Mouse (Mus musculus): ENCODE measurements around the gene Zwilch.
"Not testable (repeated sequence)": the region's sequence is repeated elsewhere in the genome, so short reads cannot be mapped to it uniquely, and the experiment has no call there.

Zwilch gene

GRCm38 (mm10) chr9:64172816-64173665 is at the start of gene Zwilch, which contains the start of gene Rpl4:
TSS of gene Zwilch (minus strand) at chr9:64173104.
TSS of gene Rpl4 (plus strand) at chr9:64173375.
- peak; percentile 84 for DNase-seq (ENCODE audit: extremely low spot score, low spot score)

DNA sequence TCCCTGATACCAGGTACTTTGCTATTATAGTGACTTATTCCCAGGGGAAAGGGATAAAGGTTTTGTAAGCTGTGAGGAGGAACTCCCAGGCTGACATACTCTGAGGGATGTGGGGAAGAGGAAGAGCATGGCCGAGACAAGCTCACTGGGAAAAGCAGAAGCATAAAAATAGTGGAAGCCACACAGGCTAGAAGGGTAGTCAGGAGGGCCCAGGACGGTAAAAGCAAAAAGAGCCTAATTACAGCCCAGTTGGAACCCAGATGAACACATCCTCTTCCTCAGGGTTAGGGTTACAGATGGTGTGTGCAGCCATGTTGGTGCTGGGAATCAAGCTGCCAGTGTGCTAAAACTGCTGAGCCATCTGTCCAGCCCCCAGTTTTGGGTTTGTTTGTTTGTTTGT is 49.2 kb upstream of the Zwilch start:
- DNase-seq (ENCODE audit: extremely low spot score, low spot score) = no peak

GRCm38 (mm10) chr9:64221480-64221879 is 48.6 kb upstream of the Zwilch start:
- no peak for DNase-seq (ENCODE audit: extremely low spot score, low spot score)

- DNase-seq (ENCODE audit: extremely low spot score, low spot score) = no peak
These were observed 47.7 kb upstream of the Zwilch start for GRCm38 (mm10) chr9:64220603-64221002.

- DNase-seq (ENCODE audit: extremely low spot score, low spot score) = no peak
These were observed 47.0 kb upstream of the Zwilch start for GRCm38 (mm10) chr9:64219772-64220420.

DNA sequence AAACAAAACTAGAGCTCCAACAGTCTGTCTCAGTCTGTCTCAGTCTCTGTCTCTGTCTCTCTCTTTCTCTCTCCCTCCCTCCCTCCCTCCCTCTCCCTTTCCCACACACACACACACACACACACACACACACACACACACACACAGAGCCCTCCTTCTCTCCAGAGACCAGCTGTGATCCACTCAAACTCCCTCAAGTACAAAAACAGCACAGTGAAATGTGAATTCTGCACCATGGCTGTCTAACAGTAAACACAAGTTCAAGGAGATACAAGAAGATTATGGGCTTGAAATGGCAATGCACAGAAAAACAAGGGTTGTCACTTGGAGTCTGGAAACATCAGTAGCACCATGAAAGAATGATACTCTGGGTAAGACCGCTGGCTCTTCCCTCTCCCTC is 46.4 kb upstream of the Zwilch start:
- DNase-seq (ENCODE audit: extremely low spot score, low spot score) = no peak

- no peak for DNase-seq (ENCODE audit: extremely low spot score, low spot score)
These were observed 45.0 kb upstream of the Zwilch start for GRCm38 (mm10) chr9:64217887-64218286.

DNA sequence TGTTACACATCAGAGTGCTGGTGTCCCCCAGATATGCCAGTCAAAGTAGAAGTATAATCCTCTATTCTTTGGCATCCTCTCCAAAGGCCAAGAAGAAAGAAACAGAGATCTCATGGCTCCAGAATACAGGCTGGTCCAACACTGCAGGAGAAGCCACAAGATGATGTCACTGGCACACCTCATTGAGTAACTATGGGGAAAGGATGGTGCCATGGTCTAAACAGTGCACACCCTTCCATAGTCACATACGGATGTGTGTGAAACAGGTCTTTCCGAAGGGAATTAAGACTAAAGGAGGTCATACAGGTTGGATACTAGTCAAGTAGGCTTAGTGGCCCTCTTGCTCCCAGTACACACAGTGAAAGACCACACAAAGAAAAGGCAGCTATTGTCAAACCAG is 43.7 kb upstream of the Zwilch start:
- DNase-seq (ENCODE audit: extremely low spot score, low spot score) = no peak

- no peak for DNase-seq (ENCODE audit: extremely low spot score, low spot score)
These were observed 43.2 kb upstream of the Zwilch start for GRCm38 (mm10) chr9:64216090-64216489.

GRCm38 (mm10) chr9:64214452-64214851 is 41.5 kb upstream of the Zwilch start:
- DNase-seq (ENCODE audit: extremely low spot score, low spot score) = no peak

GRCm38 (mm10) chr9:64207509-64208084 is 34.7 kb upstream of the Zwilch start:
- DNase-seq (ENCODE audit: extremely low spot score, low spot score) = no peak

- no peak for DNase-seq (ENCODE audit: extremely low spot score, low spot score)
These were observed 30.0 kb upstream of the Zwilch start for GRCm38 (mm10) chr9:64202866-64203265.

DNA sequence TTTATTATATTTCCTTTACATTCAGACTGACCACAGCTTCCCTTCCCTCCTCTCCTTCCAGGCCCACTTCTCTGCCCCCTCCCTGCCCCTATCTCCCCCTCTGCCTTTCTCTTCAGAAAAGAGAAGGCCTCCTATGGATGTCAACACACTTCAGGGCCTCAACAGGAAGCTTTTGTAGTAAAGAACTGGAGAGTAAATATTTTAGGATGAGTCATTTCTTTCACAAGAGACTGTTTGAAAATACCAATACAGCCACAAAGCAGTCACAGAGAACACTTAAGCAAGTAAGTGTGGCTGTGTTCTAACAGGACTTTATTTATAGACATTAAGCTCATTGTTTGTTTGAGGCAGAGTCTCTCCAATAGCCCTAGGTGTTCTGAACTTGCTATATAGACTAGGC is 29.4 kb upstream of the Zwilch start:
- DNase-seq (ENCODE audit: extremely low spot score, low spot score) = no peak

- DNase-seq (ENCODE audit: extremely low spot score, low spot score) = no peak
These were observed 27.0 kb upstream of the Zwilch start for GRCm38 (mm10) chr9:64199897-64200296.

DNA sequence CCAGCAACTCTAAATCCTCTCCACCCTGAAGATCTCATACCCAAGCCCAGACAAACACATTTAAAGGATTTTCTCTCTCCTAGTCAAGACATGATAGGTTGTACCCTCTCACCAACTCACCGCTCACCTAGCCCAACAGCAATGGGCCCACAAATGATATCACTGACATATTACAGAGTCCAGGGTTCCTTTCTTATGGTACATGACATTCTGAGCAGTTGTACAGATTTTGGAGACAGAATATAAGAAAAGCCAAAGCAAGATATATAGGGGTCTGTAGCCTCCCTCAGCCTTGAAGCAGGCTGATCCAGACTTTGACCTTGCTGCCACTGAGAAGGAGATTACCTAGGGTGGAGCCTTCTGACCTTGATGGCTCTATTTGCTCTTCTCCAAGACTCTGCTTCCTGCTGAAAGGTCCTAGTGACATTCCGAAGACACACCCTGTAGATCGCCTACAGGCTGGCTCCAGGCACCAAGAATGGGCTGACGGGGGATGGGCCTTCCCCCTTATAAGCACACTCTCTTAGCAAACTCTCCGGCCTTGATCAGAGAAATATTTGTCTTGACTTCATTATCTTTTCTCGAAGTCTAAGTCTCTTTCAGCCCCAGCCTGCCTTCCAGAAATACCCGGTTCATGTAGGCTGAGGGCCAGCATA is 26.0 kb upstream of the Zwilch start:
- not testable (repeated sequence) for DNase-seq (ENCODE audit: extremely low spot score, low spot score)

DNA sequence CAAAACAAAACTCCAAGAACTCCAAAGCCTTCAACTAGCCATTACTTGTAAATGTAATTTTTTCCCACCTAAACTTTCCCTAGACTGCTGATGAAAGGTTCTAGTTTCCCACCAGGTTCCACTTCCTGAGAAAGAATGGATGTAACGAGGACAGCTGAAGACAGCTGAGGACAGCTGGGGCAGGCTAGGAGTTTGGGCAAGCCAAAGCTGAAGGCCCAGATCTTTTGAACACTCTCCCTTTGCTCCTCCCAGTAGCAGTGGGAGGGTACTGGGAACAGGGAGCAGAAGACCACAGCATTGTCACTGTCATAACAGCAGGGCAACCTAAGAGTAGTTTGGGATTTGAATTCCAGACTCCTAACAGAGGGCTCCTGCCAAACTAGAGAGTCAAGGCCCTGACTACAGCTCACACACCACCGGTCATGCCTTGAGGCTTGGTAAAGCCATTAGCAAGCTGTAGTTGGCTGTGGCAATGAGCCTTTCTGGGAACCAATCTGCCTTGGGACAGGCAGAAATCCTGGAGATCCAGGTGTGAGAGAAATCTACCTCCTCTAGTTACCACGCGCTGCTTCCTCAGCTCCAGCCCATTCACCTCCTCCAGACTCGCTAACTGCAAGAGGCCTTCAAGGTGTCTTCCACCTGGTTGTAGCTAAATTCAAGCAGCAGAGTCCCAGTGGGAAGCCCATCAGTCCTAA is 25.3 kb upstream of the Zwilch start:
- DNase-seq (ENCODE audit: extremely low spot score, low spot score) = no peak

- DNase-seq (ENCODE audit: extremely low spot score, low spot score) = no peak
These were observed 24.6 kb upstream of the Zwilch start for GRCm38 (mm10) chr9:64197524-64197923.

GRCm38 (mm10) chr9:64195554-64195953 is 22.6 kb upstream of the Zwilch start:
- no peak for DNase-seq (ENCODE audit: extremely low spot score, low spot score)

DNA sequence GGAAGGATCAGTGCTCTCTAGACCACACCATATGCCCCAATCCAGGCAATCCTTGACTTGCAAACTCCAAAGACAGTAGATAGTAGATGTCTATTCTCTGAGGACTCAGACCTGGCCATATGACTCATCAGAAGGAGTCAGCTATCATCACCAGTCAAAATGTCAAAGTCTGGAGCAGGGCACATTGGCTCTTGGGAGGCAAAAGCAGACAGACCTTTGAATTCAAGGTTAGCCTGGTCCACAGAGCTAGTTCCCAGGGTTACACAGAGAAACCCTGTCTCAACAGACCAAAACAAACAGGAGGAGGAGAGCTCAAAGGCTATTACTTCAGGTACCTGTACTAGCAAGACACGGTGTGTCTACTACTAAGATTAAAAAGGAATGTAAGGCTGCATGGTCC is 21.0 kb upstream of the Zwilch start:
- no peak for DNase-seq (ENCODE audit: extremely low spot score, low spot score)

DNA sequence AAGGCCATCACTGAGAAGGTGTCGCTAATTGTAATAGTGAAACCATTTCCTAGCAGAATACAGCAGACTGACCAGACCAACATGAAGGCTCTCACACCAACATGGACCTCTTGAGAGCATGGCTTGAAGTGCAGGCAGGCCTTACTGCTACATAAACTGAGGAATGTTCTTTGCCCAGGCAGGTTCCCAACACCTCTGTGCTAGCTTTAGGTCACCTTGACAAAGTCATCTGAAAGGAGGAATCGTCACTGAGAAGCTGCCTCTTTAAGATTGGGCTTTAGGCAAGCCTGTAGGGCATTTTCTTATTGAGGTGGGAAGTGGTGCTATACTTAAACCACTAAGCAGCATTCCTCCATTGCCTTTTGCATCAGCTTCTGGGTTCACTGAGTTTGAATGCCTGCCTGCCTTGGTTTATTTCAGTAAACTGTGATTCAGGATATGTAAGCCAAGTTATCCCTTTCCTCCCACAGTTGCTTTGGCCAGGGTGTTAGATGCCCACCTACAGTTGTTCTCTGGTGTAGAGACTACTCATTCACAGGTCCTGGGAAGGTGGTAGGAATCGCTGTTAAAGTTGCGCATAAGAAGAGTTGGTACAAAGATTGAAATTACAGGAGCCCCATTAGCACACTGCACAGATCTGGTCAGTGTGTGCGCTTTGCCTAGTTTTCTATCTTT is 11.4 kb upstream of the Zwilch start:
- no peak for DNase-seq (ENCODE audit: extremely low spot score, low spot score)

DNA sequence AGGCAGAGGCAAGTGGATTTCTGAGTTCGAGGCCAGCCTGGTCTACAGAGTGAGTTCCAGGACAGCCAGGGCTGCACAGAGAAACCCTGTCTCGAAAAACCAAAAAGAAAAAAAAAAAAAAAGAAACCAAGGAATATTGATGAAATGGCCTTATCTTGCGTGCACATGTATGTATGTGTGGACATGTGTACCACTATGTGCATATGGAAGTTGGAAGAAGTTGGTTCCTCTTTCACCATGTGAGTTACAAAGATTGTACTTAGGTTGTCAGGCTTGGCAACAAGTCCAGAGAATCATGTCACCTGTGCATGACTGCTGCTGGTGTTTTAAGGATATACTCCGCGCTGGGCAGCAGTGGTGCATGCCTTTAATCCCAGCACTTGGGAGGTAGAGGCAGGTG is 10.4 kb upstream of the Zwilch start:
- not testable (repeated sequence) for DNase-seq (ENCODE audit: extremely low spot score, low spot score)

Measured in neural tube, embryonic 10.5 days (tissue).